Mouse (Mus musculus) thymus, adult 2 months (tissue): Measurements from ENCODE around the gene 9330161L09Rik. TPM values are rescaled to one million over a fixed set of nuclear protein-coding genes. Genes with fewer than 3 reads are reported as not detected.
"Not testable (repeated sequence)": the region's sequence is repeated elsewhere in the genome, so short reads cannot be mapped to it uniquely, and the experiment has no call there.

Source experiments
- DNase-seq: peaks from one replicate; pipeline ENCODE4 v3.0.0; 2021
- H3K27ac ChIP-seq: fragments of 200-500 bp; 2 replicates; pipeline ENCODE4 v1.5.1; 2012; ENCODE audit warnings: low read length, control low read depth; ENCODE audit not compliant: control insufficient read depth, insufficient read depth
- H3K27me3 ChIP-seq: fragments of 200-500 bp; 2 replicates; pipeline ENCODE4 v1.6.1; 2012; ENCODE audit warnings: mild to moderate bottlenecking, low read length, moderate library complexity, mixed read lengths; ENCODE audit not compliant: control insufficient read depth, insufficient read depth
- H3K36me3 ChIP-seq: fragments of 200-500 bp; 2 replicates; pipeline ENCODE4 v1.6.1; 2012; ENCODE audit warnings: mild to moderate bottlenecking, low read length, moderate library complexity; ENCODE audit not compliant: control insufficient read depth, insufficient read depth
- H3K4me1 ChIP-seq: fragments of 200-500 bp; replicated peaks from 2 replicates; pipeline ENCODE4 v1.6.1; 2012; ENCODE audit warnings: low read length; ENCODE audit not compliant: control insufficient read depth, insufficient read depth
- H3K4me3 ChIP-seq: fragments of 200-500 bp; 2 replicates; pipeline ENCODE4 v1.5.1; 2012; ENCODE audit warnings: mild to moderate bottlenecking, low read length, control low read depth, moderate library complexity; ENCODE audit not compliant: control insufficient read depth, insufficient read depth
- CTCF ChIP-seq: fragments of 200-500 bp; IDR thresholded peaks from 2 replicates; pipeline ENCODE4 v1.5.1; 2012; ENCODE audit warnings: mild to moderate bottlenecking, control low read depth, low read length, moderate library complexity, borderline replicate concordance; ENCODE audit not compliant: control insufficient read depth, poor library complexity, insufficient read depth; ENCODE audit errors: extremely low read depth
- POLR2A ChIP-seq: fragments of 200-500 bp; IDR thresholded peaks from 2 replicates; pipeline ENCODE4 v1.6.1; 2012; ENCODE audit warnings: mild to moderate bottlenecking, low read length, control low read depth, moderate library complexity; ENCODE audit not compliant: control insufficient read depth, poor library complexity, insufficient read depth; ENCODE audit errors: extremely low read depth
- whole genome bisulfite sequencing: fragments of 180-500 bp; shearing (Covaris S2); methylation state at CpG from one replicate; pipeline ENCODE4 v1.1.7; 2018; 5-methylcytosine and 5-hydroxymethylcytosine counted together
- polyA plus RNA-seq: library from polyadenylated mRNA; depleted of rRNA; stranded (reverse); fragments of >200 nt; gene quantifications from 2 replicates; pipeline ENCODE4 v1.2.3, GENCODE M21; 2012; rRNA removed

9330161L09Rik gene
- polyA plus RNA-seq: 1.7 and 2.1 TPM in 2 replicates

DNA sequence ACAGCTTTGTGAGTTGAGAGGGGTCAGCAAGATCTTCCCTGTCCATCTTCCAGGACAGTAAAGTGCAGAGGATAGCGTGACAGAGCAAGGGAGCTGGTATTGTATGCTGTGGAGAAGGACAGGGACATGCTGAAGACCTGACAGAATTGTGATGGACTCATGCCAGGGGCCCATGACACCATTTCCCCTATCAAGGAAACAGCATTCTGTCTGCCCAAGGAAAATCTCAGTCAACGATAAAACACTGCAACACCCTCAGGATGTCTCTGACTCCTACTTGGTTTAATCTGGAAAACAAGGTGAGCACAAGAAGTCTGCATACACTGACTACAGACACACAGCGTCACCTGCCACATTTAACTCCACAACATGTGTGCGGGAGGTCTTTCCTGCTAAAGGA lies at the start of gene 9330161L09Rik:
Gene 9330161L09Rik, minus strand, starts transcription at position 101 of the 400 bp plus-strand sequence.
- WGBS: 98% methylated on average over 4 of the region's 4 CpGs
- no peak for TF ChIP-seq POLR2A
- no peak for TF ChIP-seq CTCF
- peaks cover 71% of the 10 kb centered on the region for H3K36me3 ChIP-seq
- H3K27me3 ChIP-seq: no peaks in the 10 kb centered on the region
- no peak within 1 kb of the TSS for H3K27ac ChIP-seq
- no peaks in the 10 kb centered on the region for H3K4me1 ChIP-seq
- no peak within 1 kb of the TSS for H3K4me3 ChIP-seq
- DNase-seq: no peak

DNA sequence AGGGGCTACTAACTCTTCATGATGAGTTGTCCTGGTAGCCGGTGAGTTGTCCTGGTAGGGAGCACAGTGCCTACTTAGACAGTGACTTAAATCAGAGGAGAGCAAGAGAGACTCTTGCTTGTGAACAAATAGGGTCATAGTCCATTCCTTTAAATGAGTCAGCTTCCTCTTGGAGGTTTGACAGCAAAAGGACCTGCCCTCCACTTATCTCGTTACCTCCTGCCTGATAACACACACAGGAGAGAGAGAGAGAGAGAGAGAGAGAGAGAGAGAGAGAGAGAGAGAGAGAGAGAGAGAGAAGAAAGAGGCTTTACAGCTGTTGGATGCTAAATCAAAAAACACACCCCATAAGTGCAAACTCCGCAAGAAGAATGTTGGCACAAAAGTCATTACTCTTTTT lies 49.5 kb upstream of the 9330161L09Rik start, which contains the start of gene Ifi27l2b:
Gene Ifi27l2b, minus strand, starts transcription at position 84 of the 400 bp plus-strand sequence.
- H3K4me1 ChIP-seq: no peaks in the 10 kb centered on the region
- WGBS: 65% methylated on average over 3 of the region's 3 CpGs
- H3K27me3 ChIP-seq: no peaks in the 10 kb centered on the region
- no peak for DNase-seq
- TF ChIP-seq CTCF: no peak
- TF ChIP-seq POLR2A: no peak
- H3K36me3 ChIP-seq: no peaks in the 10 kb centered on the region
- H3K4me3 ChIP-seq: no peak within 1 kb of the TSS
- H3K27ac ChIP-seq: no peak within 1 kb of the TSS

- H3K27me3 ChIP-seq, H3K36me3 ChIP-seq, H3K4me3 ChIP-seq, H3K27ac ChIP-seq, H3K4me1 ChIP-seq, DNase-seq: not testable (repeated sequence)
- WGBS: no CpG with 5 or more reads among the region's 1 CpGs
Observed at GRCm38 (mm10) chr12:103456727-103457126, 49.1 kb upstream of the 9330161L09Rik start.

GRCm38 (mm10) chr12:103453361-103453760 lies 45.7 kb upstream of the 9330161L09Rik start:
- no peak overlapping the region for H3K4me3 ChIP-seq
- H3K36me3 ChIP-seq: no peaks in the 10 kb centered on the region
- H3K27ac ChIP-seq: no peak overlapping the region
- TF ChIP-seq CTCF (no peak), POLR2A (no peak)
- no peak for DNase-seq
- no peaks in the 10 kb centered on the region for H3K4me1 ChIP-seq
- H3K27me3 ChIP-seq: no peaks in the 10 kb centered on the region

DNA sequence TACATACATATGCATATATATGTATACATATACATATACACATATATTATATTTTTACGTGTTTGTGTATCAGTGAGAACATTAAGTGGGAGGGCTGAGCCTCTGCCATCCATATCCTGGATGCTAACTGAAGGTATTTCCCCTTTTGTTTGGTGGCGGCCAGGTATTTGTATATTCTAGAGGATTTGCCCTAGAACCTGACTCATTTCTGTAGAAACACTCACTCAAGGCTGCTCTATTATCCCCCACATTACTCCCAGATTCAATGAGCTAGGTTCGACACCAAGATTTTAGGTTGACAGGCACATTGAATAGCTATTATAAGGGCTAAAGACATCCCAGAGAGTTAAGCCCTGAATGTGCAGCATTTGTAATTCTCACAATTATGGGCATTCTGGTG lies 37.4 kb upstream of the 9330161L09Rik start:
- H3K4me1 ChIP-seq: no peaks in the 10 kb centered on the region; the same call in 1 of the 2 replicates
- H3K36me3 ChIP-seq: peaks cover 3% of the 10 kb centered on the region; the same call in 1 of the 2 replicates
- no peak for DNase-seq
- 91% methylated on average over 3 of the region's 3 CpGs for WGBS
- H3K27ac ChIP-seq: no peak overlapping the region
- H3K27me3 ChIP-seq: no peaks in the 10 kb centered on the region
- TF ChIP-seq POLR2A (no peak), CTCF (no peak)
- H3K4me3 ChIP-seq: no peak overlapping the region

GRCm38 (mm10) chr12:103444261-103444660 lies 36.6 kb upstream of the 9330161L09Rik start:
- not testable (repeated sequence) for H3K27me3 ChIP-seq, DNase-seq, H3K36me3 ChIP-seq, H3K4me3 ChIP-seq, H3K4me1 ChIP-seq
- 71% methylated on average over 6 of the region's 7 CpGs for WGBS
- peak overlapping the region; percentile 69; the same call in 1 of the 2 replicates for H3K27ac ChIP-seq

DNA sequence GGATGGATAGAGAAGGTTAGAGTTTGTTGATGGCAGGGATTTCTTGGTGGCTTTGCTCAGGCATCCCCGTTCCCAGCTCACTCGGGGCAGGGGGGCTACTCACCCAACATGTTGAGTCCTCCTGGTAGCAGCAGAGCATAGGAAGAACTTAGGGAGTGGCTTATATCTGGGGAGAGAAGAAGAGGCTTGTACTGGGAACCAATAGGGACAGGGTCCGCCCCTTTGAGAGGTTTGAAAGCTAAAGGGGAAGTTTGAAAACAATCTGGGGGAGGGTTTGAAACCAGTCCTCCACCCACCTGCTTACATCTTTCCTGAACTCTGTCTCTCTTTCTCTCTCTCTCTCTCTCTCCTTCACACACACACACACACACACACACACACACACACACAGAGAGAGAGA lies 35.9 kb upstream of the 9330161L09Rik start, which contains the start of gene Ifi27l2a:
Gene Ifi27l2a, minus strand, starts transcription at position 157 of the 400 bp plus-strand sequence.
- 30% methylated on average over 3 of the region's 3 CpGs for WGBS
- Histone ChIP-seq H3K27ac (peak within 1 kb of the TSS; percentile 69; the same call in 1 of the 2 replicates), H3K27me3 (no peaks in the 10 kb centered on the region), H3K4me3 (peak within 1 kb of the TSS; percentile 20), H3K36me3 (peaks cover 9% of the 10 kb centered on the region; the same call in 1 of the 2 replicates), H3K4me1 (no peaks in the 10 kb centered on the region; the same call in 1 of the 2 replicates)
- DNase-seq: peak; percentile 44
- TF ChIP-seq POLR2A (0 out of 2 replicates have a peak, but pooled peaks have one; percentile 17), CTCF (no peak)
